Mouse (Mus musculus) heart, adult 2 months (tissue): Measurements from ENCODE around the gene Mfap4.

Experiments
- CTCF ChIP-seq: fragments of 200-600 bp; IDR thresholded peaks from 2 replicates; pipeline ENCODE4 v1.8.1; 2022; ENCODE audit warnings: antibody characterized with exemption, mild to moderate bottlenecking, moderate library complexity
- EP300 ChIP-seq: fragments of 200-500 bp; IDR thresholded peaks from 2 replicates; pipeline ENCODE4 v1.6.1; 2011; ENCODE audit warnings: low read depth, low read length, control low read depth; ENCODE audit not compliant: insufficient read depth
- POLR2A ChIP-seq: fragments of 200-500 bp; IDR thresholded peaks from 2 replicates; pipeline ENCODE4 v1.6.1; 2011; ENCODE audit warnings: mild to moderate bottlenecking, low read depth, low read length, control low read depth; ENCODE audit not compliant: insufficient read depth

GRCm38 (mm10) chr11:61487401-61487800, 2.2 kb downstream of the Mfap4 start:
- TF ChIP-seq POLR2A (no peak), CTCF (no peak), EP300 (no peak)
